Mouse (Mus musculus): Measurements from ENCODE around the gene Cyp4a12a.
"Not testable (repeated sequence)": the region's sequence is repeated elsewhere in the genome, so short reads cannot be mapped to it uniquely, and the experiment has no call there.

Cyp4a12a gene

GRCm38 (mm10) chr4:115298746-115299145 is at the start of gene Cyp4a12a:
Cyp4a12a (plus strand) TSS chr4:115299046.
- in situ Hi-C loops (cut with MboI, MseI) = loop anchor here (5.0 kb wide), 1 partner anchor 114 kb away; the partner anchor contains the start of gene Cyp4a12b

DNA sequence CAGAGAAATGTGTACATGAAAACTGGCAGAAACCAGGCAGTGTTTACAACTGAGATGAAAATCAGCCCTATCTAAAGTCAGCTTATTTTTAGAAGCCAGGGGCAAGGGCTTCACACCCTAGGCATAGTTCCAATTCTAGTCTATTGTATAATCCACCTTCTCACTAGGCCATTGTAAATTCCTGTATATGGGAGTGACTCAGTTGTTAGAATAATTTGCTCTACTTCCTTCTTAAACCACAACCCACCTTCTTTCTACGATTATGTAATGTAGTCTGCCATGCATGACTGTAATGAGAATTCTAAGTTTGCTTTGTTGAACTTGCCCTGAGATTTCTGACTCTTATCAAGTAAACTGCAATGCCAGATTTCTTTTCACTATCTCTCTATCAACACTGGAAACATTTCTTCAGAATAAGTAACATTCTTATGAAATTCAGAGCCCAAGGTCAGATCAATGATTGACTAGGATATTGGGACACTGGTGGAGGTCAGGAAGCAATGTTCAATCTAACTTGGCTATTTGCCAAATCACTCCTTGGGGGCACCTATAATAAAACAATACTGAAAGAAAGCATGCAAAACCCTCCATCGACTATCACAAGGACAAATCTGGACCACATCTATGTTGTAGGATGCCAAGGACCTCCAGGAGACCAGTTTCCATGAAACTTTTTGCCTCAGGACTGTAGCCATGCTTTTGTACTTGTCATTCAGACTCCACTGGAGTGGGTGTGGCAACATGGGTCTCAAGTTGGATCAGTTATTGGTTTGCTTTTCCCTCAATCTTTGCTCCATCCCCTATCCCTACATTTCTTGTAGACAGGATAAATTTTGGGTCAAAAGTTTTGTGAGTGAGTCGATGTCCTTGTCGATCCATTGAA is 33.9 kb upstream of the Cyp4a12a start:
- in situ Hi-C loops (cut with MboI, MseI) = not testable (repeated sequence)

- in situ Hi-C loops (cut with MboI, MseI) = not testable (repeated sequence)
Observed at GRCm38 (mm10) chr4:115278215-115278982, 20.4 kb upstream of the Cyp4a12a start.

- in situ Hi-C loops (cut with MboI, MseI) = no loop called here
Observed at GRCm38 (mm10) chr4:115280342-115280741, 18.5 kb upstream of the Cyp4a12a start.

DNA sequence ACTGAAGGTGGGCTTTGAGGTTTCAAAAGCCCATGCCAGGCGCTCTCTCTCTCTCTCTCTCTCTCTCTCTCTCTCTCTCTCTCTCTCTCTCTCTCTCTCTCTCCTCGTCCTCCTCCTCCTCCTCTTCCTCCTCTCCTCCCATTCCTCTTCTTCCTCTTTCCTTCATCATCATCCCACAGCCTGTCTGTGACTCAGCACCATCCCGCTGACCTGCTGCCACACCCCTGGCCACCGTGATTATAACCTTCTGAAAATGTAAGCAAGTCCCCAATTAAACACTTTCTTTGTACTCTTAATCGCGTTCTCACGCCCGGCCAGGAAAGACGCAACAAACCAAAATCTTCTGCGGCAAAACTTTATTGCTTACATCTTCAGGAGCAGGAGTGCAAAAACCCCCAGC is 18.1 kb upstream of the Cyp4a12a start:
- in situ Hi-C loops (cut with MboI, MseI) = not testable (repeated sequence)

DNA sequence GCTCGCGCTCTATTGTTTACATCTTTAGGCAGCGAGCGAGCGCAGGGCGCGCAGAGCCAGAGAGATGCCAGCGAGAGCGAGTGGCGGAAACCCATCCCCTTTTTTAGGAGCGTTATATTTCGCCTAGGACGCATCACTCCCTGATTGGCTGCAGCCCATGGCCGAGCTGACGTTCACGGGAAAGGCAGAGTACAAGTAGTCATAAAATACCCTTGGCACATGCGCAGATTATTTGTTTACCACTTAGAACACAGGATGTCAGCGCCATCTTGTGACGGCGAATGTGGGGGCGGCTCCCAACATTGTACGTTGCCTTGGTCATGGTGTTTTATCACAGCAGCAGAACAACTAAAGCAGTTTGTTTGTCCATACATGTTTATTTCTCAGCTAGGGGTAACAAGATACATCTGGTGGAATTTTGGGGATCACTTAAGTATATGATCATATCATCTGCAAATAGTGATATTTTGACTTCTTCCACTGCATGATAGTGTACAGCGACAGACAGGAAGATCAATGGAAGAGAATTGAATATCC is 17.5 kb upstream of the Cyp4a12a start:
- in situ Hi-C loops (cut with MboI, MseI) = not testable (repeated sequence)

DNA sequence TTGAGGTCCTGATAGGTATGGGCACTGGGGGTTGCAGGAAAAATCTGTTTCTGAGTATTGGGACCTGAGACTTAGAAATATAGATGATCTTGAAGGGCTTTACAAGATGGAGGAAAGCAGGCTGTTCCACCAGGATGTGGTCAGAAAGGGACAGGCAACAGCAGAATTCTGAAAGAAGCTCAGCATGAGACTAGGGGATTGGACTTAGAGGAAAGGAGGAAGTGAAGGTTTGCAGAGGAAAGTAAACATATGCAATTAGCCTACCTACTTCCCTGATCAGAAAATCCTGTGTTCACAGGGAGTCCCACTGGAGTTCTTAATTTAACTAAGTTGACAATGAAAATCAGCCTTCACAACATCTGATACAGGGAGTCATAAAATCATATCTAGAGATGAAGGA is 26.9 kb downstream of the Cyp4a12a start:
- in situ Hi-C loops (cut with MboI, MseI) = not testable (repeated sequence)

- in situ Hi-C loops (cut with MboI, MseI) = not testable (repeated sequence)
Observed at GRCm38 (mm10) chr4:115365624-115366023, 66.8 kb downstream of the Cyp4a12a start.

DNA sequence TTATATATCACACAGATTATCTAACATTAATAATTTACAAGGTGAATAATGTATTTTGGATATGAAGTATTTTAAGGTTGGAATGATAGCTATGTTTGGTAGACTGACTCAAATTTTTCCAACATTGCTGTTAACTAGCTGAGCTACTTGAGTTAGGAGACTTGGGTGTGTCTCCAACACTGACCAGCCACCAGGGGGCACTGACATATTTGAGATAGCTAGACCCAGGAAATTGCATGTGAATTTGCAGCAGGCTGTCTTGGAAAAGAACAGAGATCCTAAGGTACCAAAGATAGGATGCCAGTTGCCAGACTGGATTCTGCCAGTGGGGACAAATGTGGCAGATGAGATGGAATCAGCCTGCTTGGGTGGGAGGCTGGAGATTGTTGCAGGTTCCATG is 69.2 kb downstream of the Cyp4a12a start:
- in situ Hi-C loops (cut with MboI, MseI) = not testable (repeated sequence)
